Mouse (Mus musculus): ENCODE data around the gene Irgq. TPM values are rescaled to one million over a fixed set of nuclear protein-coding genes. Genes with fewer than 3 reads are reported as not detected.
A peak's percentile ranks its signal among the peaks of the same experiment; 100 is the strongest.
"Not testable (repeated sequence)": the region's sequence is repeated elsewhere in the genome, so short reads cannot be mapped to it uniquely, and the experiment has no call there.

Irgq gene
- polyA plus RNA-seq, 1 experiment from 2014 or later = 21.5 TPM

GRCm38 (mm10) chr7:24506838-24507725 is 23.4 kb upstream of the Irgq start, which contains the start of gene Zfp428:
Gene Zfp428 (plus strand): TSS chr7:24507006.
- Histone ChIP-seq H3K4me1 (ENCODE audit: control insufficient read depth, insufficient read depth, low read length) (peaks cover 25% of the 10 kb centered on the region), H3K27ac (ENCODE audit: low read depth, low read length) (peak within 1 kb of the TSS; percentile 99), H3K4me3 (ENCODE audit: low read depth, low read length) (peak within 1 kb of the TSS; percentile 72), H3K9me3 (ENCODE audit: control insufficient read depth, low read length) (no peaks in the 10 kb centered on the region), H3K27me3 (ENCODE audit: control insufficient read depth, insufficient read depth, low read length) (no peaks in the 10 kb centered on the region), H3K36me3 (ENCODE audit: control insufficient read depth, insufficient read depth, low read length) (peaks cover 7% of the 10 kb centered on the region; the same call in 1 of the 2 replicates), H3K9ac (replicated peaks; ENCODE audit: low read depth, low read length) (peak within 1 kb of the TSS; percentile 89), H3K4me2 (ENCODE audit: low read depth, low read length) (peak within 1 kb of the TSS; percentile 66)
- under 1% methylated on average over 83 of the region's 84 CpGs for WGBS
- ATAC-seq (ENCODE audit: low read depth) = peak; percentile 92

GRCm38 (mm10) chr7:24507726-24508114 is 22.8 kb upstream of the Irgq start:
- Histone ChIP-seq H3K27me3 (ENCODE audit: control insufficient read depth, insufficient read depth, low read length) (no peaks in the 10 kb centered on the region), H3K4me2 (ENCODE audit: low read depth, low read length) (peak overlapping the region; percentile 66), H3K9ac (replicated peaks; ENCODE audit: low read depth, low read length) (peak overlapping the region; percentile 89), H3K27ac (ENCODE audit: low read depth, low read length) (peak overlapping the region; percentile 99), H3K4me3 (ENCODE audit: low read depth, low read length) (peak overlapping the region; percentile 72), H3K9me3 (ENCODE audit: control insufficient read depth, low read length) (no peaks in the 10 kb centered on the region), H3K36me3 (ENCODE audit: control insufficient read depth, insufficient read depth, low read length) (0 out of 2 replicates have a peak, but pooled peaks cover 5% of the 10 kb centered on the region), H3K4me1 (ENCODE audit: control insufficient read depth, insufficient read depth, low read length) (peaks cover 25% of the 10 kb centered on the region)
- peak; percentile 25 for ATAC-seq (ENCODE audit: low read depth)
- 2% methylated on average over 20 of the region's 20 CpGs for WGBS

GRCm38 (mm10) chr7:24512355-24512754 is 18.1 kb upstream of the Irgq start, which contains the start of gene AC161166.1:
Gene AC161166.1 (minus strand): TSS chr7:24512455.
- Histone ChIP-seq H3K9me3 (ENCODE audit: control insufficient read depth, low read length) (no peaks in the 10 kb centered on the region), H3K9ac (replicated peaks; ENCODE audit: low read depth, low read length) (no peak within 1 kb of the TSS)

GRCm38 (mm10) chr7:24516319-24516718 is 14.2 kb upstream of the Irgq start:
- H3K27me3 ChIP-seq (ENCODE audit: control insufficient read depth, insufficient read depth, low read length); H3K4me1 ChIP-seq (ENCODE audit: control insufficient read depth, insufficient read depth, low read length); H3K4me2 ChIP-seq (ENCODE audit: low read depth, low read length); H3K4me3 ChIP-seq (ENCODE audit: low read depth, low read length); H3K9me3 ChIP-seq (ENCODE audit: control insufficient read depth, low read length); H3K27ac ChIP-seq (ENCODE audit: low read depth, low read length); H3K9ac ChIP-seq (replicated peaks; ENCODE audit: low read depth, low read length): not testable (repeated sequence)
- ATAC-seq (ENCODE audit: low read depth) = peak; percentile 29; the same call in 1 of the 2 replicates
- WGBS = 68% methylated on average over 8 of the region's 8 CpGs
- H3K36me3 ChIP-seq (ENCODE audit: control insufficient read depth, insufficient read depth, low read length) = peaks cover 32% of the 10 kb centered on the region

More at GRCm38 (mm10) chr7:24512355-24512754, 18.1 kb upstream of the Irgq start, which contains the start of gene AC161166.1:
- peaks cover 37% of the 10 kb centered on the region for H3K36me3 ChIP-seq (ENCODE audit: control insufficient read depth, insufficient read depth, low read length)
- no peaks in the 10 kb centered on the region for H3K27me3 ChIP-seq (ENCODE audit: control insufficient read depth, insufficient read depth, low read length)
- peaks cover 6% of the 10 kb centered on the region; the same call in 1 of the 2 replicates for H3K4me1 ChIP-seq (ENCODE audit: control insufficient read depth, insufficient read depth, low read length)
- H3K4me3 ChIP-seq (ENCODE audit: low read depth, low read length) = no peak within 1 kb of the TSS
- 97% methylated on average over 7 of the region's 7 CpGs for WGBS
- H3K4me2 ChIP-seq (ENCODE audit: low read depth, low read length) = no peak within 1 kb of the TSS
- H3K27ac ChIP-seq (ENCODE audit: low read depth, low read length) = no peak within 1 kb of the TSS
- no peak for ATAC-seq (ENCODE audit: low read depth)

- no peak overlapping the region for H3K4me2 ChIP-seq (ENCODE audit: low read depth, low read length)
- H3K27me3 ChIP-seq (ENCODE audit: control insufficient read depth, insufficient read depth, low read length) = no peaks in the 10 kb centered on the region
- no peaks in the 10 kb centered on the region for H3K9me3 ChIP-seq (ENCODE audit: control insufficient read depth, low read length)
- H3K4me1 ChIP-seq (ENCODE audit: control insufficient read depth, insufficient read depth, low read length) = no peaks in the 10 kb centered on the region
- H3K36me3 ChIP-seq (ENCODE audit: control insufficient read depth, insufficient read depth, low read length) = peaks cover 32% of the 10 kb centered on the region
- no peak overlapping the region for H3K4me3 ChIP-seq (ENCODE audit: low read depth, low read length)
- H3K27ac ChIP-seq (ENCODE audit: low read depth, low read length) = no peak overlapping the region
- no peak overlapping the region for H3K9ac ChIP-seq (replicated peaks; ENCODE audit: low read depth, low read length)
- ATAC-seq (ENCODE audit: low read depth) = no peak
- WGBS = 32% methylated on average over 5 of the region's 5 CpGs
Measured at GRCm38 (mm10) chr7:24517077-24517476, 13.4 kb upstream of the Irgq start.

GRCm38 (mm10) chr7:24517654-24518053 is 12.8 kb upstream of the Irgq start:
- no peaks in the 10 kb centered on the region for H3K4me1 ChIP-seq (ENCODE audit: control insufficient read depth, insufficient read depth, low read length)
- WGBS = 47% methylated on average over 6 of the region's 6 CpGs
- H3K4me3 ChIP-seq (ENCODE audit: low read depth, low read length) = no peak overlapping the region
- no peaks in the 10 kb centered on the region for H3K9me3 ChIP-seq (ENCODE audit: control insufficient read depth, low read length)
- H3K36me3 ChIP-seq (ENCODE audit: control insufficient read depth, insufficient read depth, low read length) = peaks cover 32% of the 10 kb centered on the region
- H3K27ac ChIP-seq (ENCODE audit: low read depth, low read length) = peak overlapping the region; percentile 28; the same call in 1 of the 2 replicates
- no peaks in the 10 kb centered on the region for H3K27me3 ChIP-seq (ENCODE audit: control insufficient read depth, insufficient read depth, low read length)
- H3K4me2 ChIP-seq (ENCODE audit: low read depth, low read length) = no peak overlapping the region
- no peak overlapping the region for H3K9ac ChIP-seq (replicated peaks; ENCODE audit: low read depth, low read length)
- ATAC-seq (ENCODE audit: low read depth) = no peak

- Histone ChIP-seq H3K4me3 (ENCODE audit: low read depth, low read length) (no peak overlapping the region), H3K27me3 (ENCODE audit: control insufficient read depth, insufficient read depth, low read length) (no peaks in the 10 kb centered on the region), H3K4me1 (ENCODE audit: control insufficient read depth, insufficient read depth, low read length) (no peaks in the 10 kb centered on the region), H3K4me2 (ENCODE audit: low read depth, low read length) (no peak overlapping the region), H3K9ac (replicated peaks; ENCODE audit: low read depth, low read length) (no peak overlapping the region), H3K9me3 (ENCODE audit: control insufficient read depth, low read length) (no peaks in the 10 kb centered on the region), H3K27ac (ENCODE audit: low read depth, low read length) (no peak overlapping the region), H3K36me3 (ENCODE audit: control insufficient read depth, insufficient read depth, low read length) (peaks cover 27% of the 10 kb centered on the region)
- 58% methylated on average over 3 of the region's 3 CpGs for WGBS
- ATAC-seq (ENCODE audit: low read depth) = no peak
Measured at GRCm38 (mm10) chr7:24519130-24519529, 11.4 kb upstream of the Irgq start.

GRCm38 (mm10) chr7:24520054-24520453 is 10.4 kb upstream of the Irgq start:
- not testable (repeated sequence) for H3K27me3 ChIP-seq (ENCODE audit: control insufficient read depth, insufficient read depth, low read length); H3K4me2 ChIP-seq (ENCODE audit: low read depth, low read length); ATAC-seq (ENCODE audit: low read depth); H3K9me3 ChIP-seq (ENCODE audit: control insufficient read depth, low read length); H3K4me1 ChIP-seq (ENCODE audit: control insufficient read depth, insufficient read depth, low read length); H3K4me3 ChIP-seq (ENCODE audit: low read depth, low read length); H3K9ac ChIP-seq (replicated peaks; ENCODE audit: low read depth, low read length); H3K27ac ChIP-seq (ENCODE audit: low read depth, low read length)
- H3K36me3 ChIP-seq (ENCODE audit: control insufficient read depth, insufficient read depth, low read length) = peaks cover 18% of the 10 kb centered on the region
- 87% methylated on average over 9 of the region's 10 CpGs for WGBS

- ATAC-seq (ENCODE audit: low read depth) = no peak
Measured at GRCm38 (mm10) chr7:24522805-24523204, 7.7 kb upstream of the Irgq start.

More at GRCm38 (mm10) chr7:24522805-24523204, 7.7 kb upstream of the Irgq start:
- Histone ChIP-seq H3K4me3 (ENCODE audit: low read depth, low read length) (no peak overlapping the region), H3K4me2 (ENCODE audit: low read depth, low read length) (no peak overlapping the region), H3K9me3 (ENCODE audit: control insufficient read depth, low read length) (no peaks in the 10 kb centered on the region), H3K4me1 (ENCODE audit: control insufficient read depth, insufficient read depth, low read length) (no peaks in the 10 kb centered on the region), H3K27ac (ENCODE audit: low read depth, low read length) (no peak overlapping the region), H3K36me3 (ENCODE audit: control insufficient read depth, insufficient read depth, low read length) (no peaks in the 10 kb centered on the region), H3K9ac (replicated peaks; ENCODE audit: low read depth, low read length) (no peak overlapping the region), H3K27me3 (ENCODE audit: control insufficient read depth, insufficient read depth, low read length) (no peaks in the 10 kb centered on the region)
- WGBS = 62% methylated on average over 5 of the region's 5 CpGs
